Mouse (Mus musculus) midbrain, embryonic 14.5 days (tissue): ENCODE data around the gene Pkmyt1. TPM values are rescaled to one million over a fixed set of nuclear protein-coding genes. Genes with fewer than 3 reads are reported as not detected.

ENCODE experiments used
- ATAC-seq: fragments of 200-750 bp; cut with Nextera tagmentation; 2 replicates; pipeline ENCODE4 v1.8.0; 2017; ENCODE audit warnings: moderate number of reproducible peaks, moderate library complexity; ENCODE audit not compliant: low FRiP score, low TSS enrichment
- DNase-seq: peaks from one replicate; pipeline ENCODE4 v3.0.0-alpha.2; 2015
- H3K27ac ChIP-seq: fragments of 300-500 bp; sonication (generic); replicated peaks from 2 replicates; pipeline ENCODE4 v1.5.1; 2014; ENCODE audit warnings: mild to moderate bottlenecking, low read depth, low read length, moderate library complexity
- H3K27me3 ChIP-seq: fragments of 300-500 bp; sonication (generic); 2 replicates; pipeline ENCODE4 v1.6.1; 2014; ENCODE audit warnings: low read length, control low read depth, mixed read lengths; ENCODE audit not compliant: control insufficient read depth, insufficient read depth
- H3K36me3 ChIP-seq: fragments of 300-500 bp; sonication (generic); 2 replicates; pipeline ENCODE4 v1.6.1; 2014; ENCODE audit warnings: low read length, control low read depth; ENCODE audit not compliant: control insufficient read depth, insufficient read depth
- H3K4me1 ChIP-seq: fragments of 300-500 bp; sonication (generic); 2 replicates; pipeline ENCODE4 v1.6.1; 2014; ENCODE audit warnings: mild to moderate bottlenecking, antibody characterized with exemption, low read length, control low read depth; ENCODE audit not compliant: control insufficient read depth, insufficient read depth
- H3K4me2 ChIP-seq: fragments of 300-500 bp; sonication (generic); 2 replicates; pipeline ENCODE4 v1.6.1; 2014; ENCODE audit warnings: mild to moderate bottlenecking, low read length, moderate library complexity
- H3K4me3 ChIP-seq: fragments of 300-500 bp; sonication (generic); replicated peaks from 2 replicates; pipeline ENCODE4 v1.5.1; 2014; ENCODE audit warnings: low read depth, low read length
- H3K9ac ChIP-seq: fragments of 300-500 bp; sonication (generic); replicated peaks from 2 replicates; pipeline ENCODE4 v1.6.1; 2014; ENCODE audit warnings: mild to moderate bottlenecking, low read length, moderate library complexity
- H3K9me3 ChIP-seq: fragments of 300-500 bp; sonication (generic); 2 replicates; pipeline ENCODE4 v1.6.1; 2016; ENCODE audit warnings: low read length, control low read depth, mixed read lengths; ENCODE audit not compliant: control insufficient read depth
- WGBS: fragments of 180-500 bp; shearing (Covaris S2); extraction: QIAGEN DNeasy Blood & Tissue Kit; methylation state at CpG from one replicate; pipeline ENCODE4 v1.1.7; 2014; 5-methylcytosine and 5-hydroxymethylcytosine counted together
- polyA plus RNA-seq: library from polyadenylated mRNA; unstranded; fragments of >200 nt; fragmentation: Nextera tagmentation; extraction: Ambion mirVana; gene quantifications from 2 replicates; pipeline ENCODE4 v1.2.1, GENCODE M21; 2014

Gene Pkmyt1
- polyA plus RNA-seq, 1 experiment from 2014 or later, result 18.2 TPM

- no peaks in the 10 kb centered on the region for H3K27me3 ChIP-seq
- H3K27ac ChIP-seq, result no peak overlapping the region
- H3K36me3 ChIP-seq, result peaks cover 7% of the 10 kb centered on the region; the same call in 1 of the 2 replicates
- H3K9ac ChIP-seq, result no peak overlapping the region
- peaks cover 4% of the 10 kb centered on the region for H3K4me1 ChIP-seq
- DNase-seq (no peak), ATAC-seq (no peak)
- WGBS, result 78% methylated on average over 10 of the region's 10 CpGs
- no peak overlapping the region for H3K4me2 ChIP-seq
- H3K4me3 ChIP-seq, result no peak overlapping the region
- H3K9me3 ChIP-seq, result no peaks in the 10 kb centered on the region
Measured at GRCm38 (mm10) chr17:23776216-23776615, 50.1 kb downstream of the Pkmyt1 start.

GRCm38 (mm10) chr17:23777141-23777540 is 51.0 kb downstream of the Pkmyt1 start:
- H3K4me2 ChIP-seq, result no peak overlapping the region
- no peaks in the 10 kb centered on the region for H3K27me3 ChIP-seq
- 89% methylated on average over 2 of the region's 2 CpGs for WGBS
- H3K27ac ChIP-seq, result no peak overlapping the region
- ATAC-seq, result no peak
- DNase-seq, result no peak
- peaks cover under 1% of the 10 kb centered on the region for H3K4me1 ChIP-seq
- peaks cover 7% of the 10 kb centered on the region; the same call in 1 of the 2 replicates for H3K36me3 ChIP-seq
- H3K9ac ChIP-seq, result no peak overlapping the region
- no peaks in the 10 kb centered on the region for H3K9me3 ChIP-seq
- H3K4me3 ChIP-seq, result no peak overlapping the region

- ATAC-seq (no peak), DNase-seq (no peak)
- no peaks in the 10 kb centered on the region for H3K27me3 ChIP-seq
- peaks cover 7% of the 10 kb centered on the region; the same call in 1 of the 2 replicates for H3K36me3 ChIP-seq
- H3K4me2 ChIP-seq, result no peak overlapping the region
- H3K9ac ChIP-seq, result no peak overlapping the region
- H3K27ac ChIP-seq, result no peak overlapping the region
- WGBS, result 70% methylated on average over 2 of the region's 2 CpGs
- no peaks in the 10 kb centered on the region for H3K9me3 ChIP-seq
- no peak overlapping the region for H3K4me3 ChIP-seq
- H3K4me1 ChIP-seq, result no peaks in the 10 kb centered on the region
Measured at GRCm38 (mm10) chr17:23778447-23778846, 52.3 kb downstream of the Pkmyt1 start.

GRCm38 (mm10) chr17:23783352-23783751 is 57.2 kb downstream of the Pkmyt1 start:
- no peaks in the 10 kb centered on the region for H3K27me3 ChIP-seq
- H3K4me1 ChIP-seq, result peaks cover 9% of the 10 kb centered on the region
- no peak overlapping the region for H3K4me2 ChIP-seq
- H3K36me3 ChIP-seq, result peaks cover 5% of the 10 kb centered on the region; the same call in 1 of the 2 replicates
- H3K4me3 ChIP-seq, result no peak overlapping the region
- no peak overlapping the region for H3K27ac ChIP-seq
- no peak for ATAC-seq
- no peak overlapping the region for H3K9ac ChIP-seq
- no peaks in the 10 kb centered on the region for H3K9me3 ChIP-seq
- DNase-seq, result no peak

GRCm38 (mm10) chr17:23785561-23786471 is 59.7 kb downstream of the Pkmyt1 start, which contains the start of gene Flywch2:
Flywch2 (minus strand) TSS chr17:23786081.
- peak within 1 kb of the TSS; percentile 72 for H3K4me2 ChIP-seq
- peak within 1 kb of the TSS; percentile 94 for H3K27ac ChIP-seq
- ATAC-seq, result peak; percentile 89
- no peaks in the 10 kb centered on the region for H3K9me3 ChIP-seq
- H3K9ac ChIP-seq, result peak within 1 kb of the TSS; percentile 83
- no peaks in the 10 kb centered on the region for H3K27me3 ChIP-seq
- peak within 1 kb of the TSS; percentile 64 for H3K4me3 ChIP-seq
- peaks cover 23% of the 10 kb centered on the region for H3K4me1 ChIP-seq
- WGBS, result 1% methylated on average over 43 of the region's 43 CpGs
- peak; percentile 96 for DNase-seq
- no peaks in the 10 kb centered on the region for H3K36me3 ChIP-seq

Other genes starting within 250 kb of the Pkmyt1 start
- not detected in 2 replicates for gene Vmn2r117, start 246.6 kb upstream of the Pkmyt1 start, polyA plus RNA-seq
- 16.8 and 19.1 TPM in 2 replicates for gene Zfp213, start 162.1 kb upstream of the Pkmyt1 start, polyA plus RNA-seq
- gene Zfp13, start 126.8 kb upstream of the Pkmyt1 start, polyA plus RNA-seq, result 24.8 and 31.4 TPM in 2 replicates
- gene Zscan10, start 125.5 kb upstream of the Pkmyt1 start, polyA plus RNA-seq, result not detected in 2 replicates
- gene Mmp25, start 81.1 kb upstream of the Pkmyt1 start, polyA plus RNA-seq, result 0.38 and 1.1 TPM in 2 replicates
- 0.26 TPM in 1 of 2 replicates, not detected in the other for gene Bicdl2, start 65.8 kb upstream of the Pkmyt1 start, polyA plus RNA-seq
- 110 and 150 TPM in 2 replicates for gene Hcfc1r1, start 52.7 kb upstream of the Pkmyt1 start, polyA plus RNA-seq
- gene Thoc6, start 52.5 kb upstream of the Pkmyt1 start, polyA plus RNA-seq, result 43.9 and 44.9 TPM in 2 replicates
- 1.2 and 1.9 TPM in 2 replicates for gene Tnfrsf12a, start 48.9 kb upstream of the Pkmyt1 start, polyA plus RNA-seq
- gene Cldn6, start 47.1 kb upstream of the Pkmyt1 start, polyA plus RNA-seq, result not detected in 2 replicates
- gene Cldn9, start 42.3 kb upstream of the Pkmyt1 start, polyA plus RNA-seq, result 0.50 and 0.92 TPM in 2 replicates
- gene 1520401A03Rik, start 3.6 kb upstream of the Pkmyt1 start, polyA plus RNA-seq, result not detected in 2 replicates
- gene Paqr4, start 14.5 kb downstream of the Pkmyt1 start, polyA plus RNA-seq, result 56.6 and 69.2 TPM in 2 replicates
- gene Kremen2, start 19.5 kb downstream of the Pkmyt1 start, polyA plus RNA-seq, result 0.71 and 0.80 TPM in 2 replicates
- gene Flywch1, start 45.3 kb downstream of the Pkmyt1 start, polyA plus RNA-seq, result 210 and 220 TPM in 2 replicates
- gene Flywch2, start 59.7 kb downstream of the Pkmyt1 start, polyA plus RNA-seq, result 70.7 and 95.4 TPM in 2 replicates
- 498 and 502 TPM in 2 replicates for gene Srrm2, start 64.2 kb downstream of the Pkmyt1 start, polyA plus RNA-seq
- 1,255 and 1,621 TPM in 2 replicates for gene Elob, start 102.8 kb downstream of the Pkmyt1 start, polyA plus RNA-seq
- 0.41 TPM in 1 of 2 replicates, not detected in the other for gene Prss33, start 109.7 kb downstream of the Pkmyt1 start, polyA plus RNA-seq
- not detected in 2 replicates for gene Prss32, start 117.5 kb downstream of the Pkmyt1 start, polyA plus RNA-seq
- gene Prss41, start 117.8 kb downstream of the Pkmyt1 start, polyA plus RNA-seq, result 1.00 and 2.2 TPM in 2 replicates
- not detected in 2 replicates for gene Prss21, start 141.7 kb downstream of the Pkmyt1 start, polyA plus RNA-seq
- gene Dcpp1, start 154.5 kb downstream of the Pkmyt1 start, polyA plus RNA-seq, result not detected in 2 replicates
- not detected in 2 replicates for gene Dcpp2, start 154.5 kb downstream of the Pkmyt1 start, polyA plus RNA-seq
- not detected in 2 replicates for gene Dcpp3, start 191.1 kb downstream of the Pkmyt1 start, polyA plus RNA-seq
- not detected in 2 replicates for gene Sbp, start 215.3 kb downstream of the Pkmyt1 start, polyA plus RNA-seq
- gene Sbpl, start 228.9 kb downstream of the Pkmyt1 start, polyA plus RNA-seq, result not detected in 2 replicates